Mouse (Mus musculus): ENCODE measurements around the gene Abcd3. TPM values are rescaled to one million over a fixed set of nuclear protein-coding genes. Genes with fewer than 3 reads are reported as not detected.

Gene Abcd3
- total RNA-seq, 2 experiments from 2014 or later: 82.6 to 109 TPM

DNA sequence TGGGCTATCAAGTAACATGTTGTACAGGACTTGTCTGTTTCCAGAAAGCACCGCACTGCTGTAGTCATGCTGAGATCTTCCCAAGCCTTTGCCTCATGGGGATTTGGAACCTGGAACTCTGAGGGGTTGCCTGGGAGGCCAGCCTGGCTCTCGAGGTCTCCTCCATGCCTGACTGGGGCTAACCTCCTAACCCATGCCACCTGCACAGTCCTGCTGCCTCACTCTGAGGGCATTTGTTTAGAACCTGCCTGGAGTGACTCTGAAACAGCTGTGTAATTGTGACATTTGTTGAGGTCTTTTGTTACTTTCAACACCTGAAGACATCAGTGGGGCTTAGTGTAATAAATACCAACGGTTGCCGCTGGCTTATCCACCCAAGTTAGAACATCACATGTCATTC, 102.9 kb downstream of the Abcd3 start:
- no peak for DNase-seq

DNA sequence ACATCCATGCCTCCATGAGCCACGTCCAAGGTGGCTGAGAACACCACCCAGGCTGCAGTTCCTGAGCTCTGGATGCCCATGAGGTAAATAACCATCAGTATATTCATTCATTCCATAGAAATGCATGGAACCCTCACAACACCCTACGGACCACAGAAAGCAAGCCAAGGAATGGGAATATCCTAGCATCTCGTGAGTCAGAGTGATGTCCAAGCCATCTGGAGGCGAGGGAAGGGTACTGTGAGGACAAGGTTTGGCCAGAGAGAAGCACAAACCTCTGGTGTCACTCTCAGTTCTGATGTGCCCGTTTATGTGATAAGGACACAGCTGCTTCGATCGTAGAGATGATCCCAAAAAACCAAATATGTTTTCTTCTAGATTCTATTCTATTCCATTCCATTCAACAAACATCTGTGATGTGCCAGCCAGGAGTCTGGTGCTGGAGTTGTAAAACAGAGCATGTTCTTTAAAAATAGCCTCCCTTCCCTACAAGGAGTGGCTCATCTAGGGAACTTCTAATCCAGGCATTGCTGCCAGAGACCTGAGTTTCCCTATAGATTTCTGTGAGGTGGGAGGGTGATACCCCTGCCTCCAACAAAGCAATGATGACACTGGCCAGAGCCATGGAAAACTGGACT, 104.1 kb downstream of the Abcd3 start:
- no peak for DNase-seq

Other genes with a start within 250 kb of the Abcd3 start
- gene 4930432M17Rik, start 144.5 kb downstream of the Abcd3 start, total RNA-seq (2021): not detected
- gene F3, start 91.8 kb downstream of the Abcd3 start, total RNA-seq (2021): 10 to 100 TPM; 11.1 to 12.5 TPM
- gene Arhgap29, start 137.2 kb upstream of the Abcd3 start, total RNA-seq (2021): 10 to 100 TPM; 60.2 to 60.4 TPM
- gene Abca4, start 229.1 kb upstream of the Abcd3 start, total RNA-seq (2021): 1 to 10 TPM; 2.0 to 3.9 TPM